Mouse (Mus musculus) heart, postnatal 25 days (tissue): ENCODE data around the gene Gatad2b. TPM values are rescaled to one million over a fixed set of nuclear protein-coding genes. Genes with fewer than 3 reads are reported as not detected.

ENCODE experiments used
- DNase-seq: peaks from one replicate; pipeline ENCODE4 v3.0.0; 2022; ENCODE audit warnings: low spot score
- intact Hi-C: fragments of 180-260 bp; cut with DNase I; formaldehyde crosslinking; loops from one replicate; pipeline ENCODE4 v1.15.1; 2025
- total RNA-seq, 2 experiments: library from RNA; stranded (reverse); gene quantifications; 2 replicates each; pipeline ENCODE4 v1.2.3; 2021

Gatad2b gene
- total RNA-seq, 2 experiments from 2014 or later: 42.8 to 43.6 TPM

DNA sequence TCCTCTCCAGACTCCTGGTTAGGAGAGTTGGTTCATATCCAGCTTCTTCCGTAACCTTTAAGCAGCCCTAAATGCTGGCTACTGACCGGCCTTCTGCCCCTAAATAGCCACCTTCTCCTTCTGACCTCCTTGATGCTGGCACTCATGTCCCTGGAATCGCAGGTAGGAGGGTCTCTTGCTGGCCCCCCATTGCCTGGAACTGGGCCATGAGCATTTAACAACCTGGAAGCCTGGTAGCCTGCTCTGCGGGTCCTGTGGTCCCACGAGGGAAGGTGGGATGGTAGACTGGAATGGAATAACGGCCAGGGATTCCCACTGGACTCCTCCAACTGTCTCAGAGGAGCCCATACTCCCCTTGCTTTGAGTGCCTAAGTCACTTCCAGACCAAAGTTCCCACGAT is 78.9 kb downstream of the Gatad2b start:
- intact Hi-C loops: loop anchor here (2.0 kb wide), 1 partner anchor 107 kb away; the partner anchor contains the start of gene Dennd4b
- no peak for DNase-seq

DNA sequence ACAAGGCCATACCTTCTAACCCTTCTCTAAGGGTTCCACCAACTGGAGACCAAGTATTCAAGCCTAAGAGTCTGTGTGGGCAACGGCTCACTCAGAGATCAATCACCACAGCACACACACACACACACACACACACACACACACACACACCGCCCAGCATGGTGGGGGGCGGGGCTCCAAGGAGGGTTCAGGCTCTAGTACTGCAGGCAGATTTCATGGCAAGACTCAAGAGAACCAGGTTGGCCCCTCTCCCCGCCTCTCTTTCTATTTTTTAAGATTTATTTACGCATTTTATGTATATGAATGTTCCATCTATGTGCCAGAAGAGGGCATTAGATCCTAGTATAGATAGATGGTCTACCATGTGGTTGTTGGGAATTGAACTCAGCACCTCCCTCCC is 79.8 kb downstream of the Gatad2b start:
- intact Hi-C loops: loop anchor here (1.0 to 2.0 kb wide), 3 partner anchors 83 to 153 kb away; partner anchors contain the start of gene Dennd4b

DNA sequence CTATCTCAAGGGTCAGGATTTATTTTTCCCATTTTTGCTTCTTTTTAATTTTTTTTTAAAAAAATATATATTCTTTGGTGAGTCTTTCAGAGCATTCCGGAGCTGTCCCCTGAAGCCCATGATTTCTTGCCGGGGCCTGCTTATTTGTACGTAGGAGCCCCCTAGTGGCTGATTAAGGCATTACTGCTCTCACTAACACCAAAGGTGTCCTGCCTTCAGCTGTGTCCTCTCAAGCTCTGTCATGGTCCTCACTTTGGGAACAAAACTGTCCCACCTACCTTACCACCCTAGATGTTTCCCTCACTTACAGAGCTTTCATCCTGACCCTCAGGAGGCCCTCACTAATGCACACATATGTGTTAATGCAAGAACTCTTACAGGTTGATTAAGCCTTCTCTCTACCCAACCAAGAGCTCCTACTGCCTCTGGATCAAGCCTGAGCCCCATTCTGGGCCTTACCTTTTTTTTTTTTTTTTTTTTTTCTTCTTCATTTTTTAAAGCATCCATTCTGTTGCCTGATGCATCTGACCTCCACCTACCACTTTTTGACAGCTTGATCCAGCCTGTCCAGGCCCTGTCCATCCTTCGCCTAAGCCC is 80.6 kb downstream of the Gatad2b start:
- intact Hi-C loops: loop anchor here (1.0 to 2.0 kb wide), 3 partner anchors 83 to 153 kb away; partner anchors contain the start of gene Dennd4b
- peak; percentile 38 for DNase-seq

More for the DNA sequence above, 79.8 kb downstream of the Gatad2b start:
- DNase-seq: no peak

- DNase-seq: no peak
- intact Hi-C loops: no loop called here
These were observed 81.4 kb downstream of the Gatad2b start for GRCm38 (mm10) chr3:90374368-90374767.

- no peak for DNase-seq
- intact Hi-C loops: no loop called here
These were observed 82.7 kb downstream of the Gatad2b start for GRCm38 (mm10) chr3:90375562-90376246.

DNA sequence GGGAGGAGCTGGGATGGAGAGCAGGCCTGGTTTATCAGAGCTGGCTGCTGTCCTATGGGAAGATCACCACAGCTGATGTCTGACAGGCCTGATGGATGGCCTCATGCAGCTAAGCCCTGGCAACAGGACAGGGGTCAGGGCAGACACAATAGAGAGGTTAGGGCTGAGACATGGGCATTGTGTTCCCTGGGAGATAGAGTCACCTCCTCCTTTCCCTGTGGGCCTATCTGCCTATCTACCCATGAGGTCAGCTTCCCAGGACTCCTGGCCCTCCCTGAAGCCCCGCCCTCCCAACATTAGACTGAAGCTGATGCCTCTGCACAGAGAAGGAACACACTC is 83.2 kb downstream of the Gatad2b start:
- DNase-seq: no peak
- intact Hi-C loops: no loop called here

DNA sequence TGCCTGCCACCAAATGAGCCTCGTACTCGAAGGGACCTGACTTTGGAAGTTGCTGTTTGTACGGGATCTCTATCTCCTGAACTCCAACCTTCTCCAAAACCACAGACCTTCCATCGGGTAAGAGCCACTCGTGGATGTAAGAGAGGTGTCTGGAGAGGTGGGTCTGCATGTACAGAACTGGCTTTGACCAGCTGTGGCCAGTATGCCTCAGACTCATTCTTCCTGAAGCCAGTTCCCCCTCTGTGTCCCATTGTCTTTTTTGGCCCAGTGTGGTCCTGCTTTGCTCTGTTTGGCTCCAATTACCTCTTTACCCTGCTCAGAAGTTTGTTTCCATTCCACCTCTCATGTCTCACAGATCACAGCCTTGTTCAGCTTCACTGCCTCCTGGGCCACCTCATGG is 85.5 kb downstream of the Gatad2b start:
- no peak for DNase-seq
- intact Hi-C loops: no loop called here

DNA sequence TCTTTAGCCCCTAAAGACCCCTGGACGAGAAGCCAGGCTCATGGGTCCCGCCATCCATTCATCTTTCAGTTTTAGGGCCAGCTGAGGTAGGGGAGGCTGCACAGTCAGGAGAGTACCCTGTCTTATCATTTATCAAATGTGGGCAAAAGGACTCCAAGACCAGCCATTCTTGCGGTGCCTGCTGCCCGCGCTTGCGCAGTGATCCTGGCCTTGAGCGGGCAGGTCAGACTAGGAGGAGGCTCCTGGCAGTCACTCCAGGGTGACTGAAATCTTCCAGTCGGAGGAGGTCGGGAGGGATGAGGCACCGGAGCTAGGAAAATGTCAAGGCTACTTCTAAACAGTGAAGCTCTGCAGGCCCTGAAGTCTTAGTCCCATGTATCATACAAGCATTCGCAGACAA is 88.7 kb downstream of the Gatad2b start:
- intact Hi-C loops: no loop called here
- no peak for DNase-seq

DNA sequence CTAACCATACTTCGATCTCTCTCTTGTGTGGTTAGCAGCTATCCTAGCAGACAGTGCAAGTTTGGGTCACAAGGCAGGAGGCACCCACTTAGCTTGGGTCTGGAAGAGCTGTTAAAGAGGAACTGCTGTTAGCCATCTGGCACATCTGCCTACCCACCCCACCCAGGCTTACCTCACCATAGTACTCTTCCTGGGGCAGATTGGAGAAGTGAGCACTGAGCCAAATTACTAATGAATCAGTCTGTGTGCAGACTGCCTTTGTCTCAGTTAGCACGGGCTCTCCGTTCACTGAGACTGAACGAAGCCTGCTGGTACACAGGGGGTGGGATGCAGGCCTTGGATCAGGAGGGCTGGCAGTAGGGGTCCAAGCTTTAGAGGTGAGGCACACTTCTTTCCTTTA is 90.7 kb downstream of the Gatad2b start:
- intact Hi-C loops: no loop called here
- DNase-seq: no peak

DNA sequence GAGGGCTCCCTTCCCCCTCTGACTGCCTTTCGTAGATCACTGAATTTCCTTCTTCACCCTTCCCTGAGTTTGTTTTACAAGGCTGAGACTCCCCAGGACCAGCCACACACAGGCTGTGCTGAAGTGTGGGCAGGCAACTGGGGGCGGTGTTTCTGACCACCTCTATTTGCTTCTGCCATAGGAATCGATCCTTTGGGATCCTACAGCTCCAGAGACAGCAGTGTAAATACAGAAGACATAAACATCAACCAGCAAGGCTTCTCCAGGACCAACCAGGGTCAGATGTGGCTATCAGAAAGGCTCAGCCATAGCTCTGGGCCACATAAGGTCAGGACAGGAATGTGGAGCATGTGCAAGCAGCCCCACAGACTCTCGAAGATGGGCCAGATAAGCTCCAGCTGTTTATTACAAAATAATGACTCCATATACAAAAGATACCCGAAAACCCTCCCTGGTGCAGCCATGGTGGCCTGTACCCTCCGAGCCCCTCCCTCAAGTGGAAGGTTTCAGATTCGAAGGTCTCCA is 91.9 kb downstream of the Gatad2b start:
- DNase-seq: no peak
- intact Hi-C loops: no loop called here

- intact Hi-C loops: no loop called here
These were observed 93.8 kb downstream of the Gatad2b start for GRCm38 (mm10) chr3:90386817-90387216.

GRCm38 (mm10) chr3:90387483-90387882 is 94.5 kb downstream of the Gatad2b start:
- no peak for DNase-seq
- intact Hi-C loops: no loop called here

More at GRCm38 (mm10) chr3:90386817-90387216, 93.8 kb downstream of the Gatad2b start:
- no peak for DNase-seq

GRCm38 (mm10) chr3:90388192-90388591 is 95.2 kb downstream of the Gatad2b start:
- no peak for DNase-seq
- intact Hi-C loops: no loop called here

DNA sequence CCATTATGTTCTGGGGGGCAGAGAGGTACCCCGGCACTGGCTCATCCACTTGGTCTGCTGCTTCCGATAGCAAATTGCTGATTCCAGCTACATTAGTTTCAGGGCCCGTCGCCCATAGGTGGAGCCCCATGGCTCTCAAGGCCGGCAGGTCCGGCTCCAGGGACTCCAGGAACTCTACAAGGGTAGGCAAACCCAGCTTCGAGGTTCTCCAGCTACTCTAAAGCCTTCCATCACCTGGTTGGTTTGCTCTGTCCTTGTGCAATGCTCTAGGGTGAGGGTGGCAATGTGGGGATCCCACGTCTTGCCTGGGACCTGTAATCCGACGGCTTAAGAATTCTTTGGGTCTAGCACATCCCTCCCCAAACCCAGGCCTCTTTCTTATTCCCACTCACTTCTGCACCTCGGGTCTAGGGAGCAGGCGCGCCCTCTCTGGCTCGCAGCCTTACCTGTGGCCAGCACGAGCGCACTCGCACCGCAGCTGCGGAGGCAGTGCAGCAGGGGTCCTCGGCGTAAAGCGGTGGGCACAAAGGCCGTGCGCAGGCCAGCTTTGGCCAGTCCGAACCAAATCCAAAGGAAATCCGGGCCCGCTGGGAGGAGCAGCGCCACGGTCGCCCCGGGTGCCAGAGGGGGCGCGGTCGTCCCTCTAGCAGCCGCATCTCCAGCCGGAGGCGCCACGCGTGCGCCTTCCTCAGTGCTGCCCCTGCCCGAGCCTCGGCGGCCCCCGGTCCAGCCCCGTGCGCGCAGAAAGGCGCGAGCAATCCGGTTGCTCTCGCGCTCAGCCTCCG is 95.9 kb downstream of the Gatad2b start:
- intact Hi-C loops: no loop called here
- DNase-seq: peak; percentile 10

GRCm38 (mm10) chr3:90389511-90390490 is 96.8 kb downstream of the Gatad2b start, which contains the start of gene Slc27a3:
Slc27a3 (minus strand) TSS chr3:90389938.
- DNase-seq: peak; percentile 9
- intact Hi-C loops: no loop called here

- DNase-seq: no peak
- intact Hi-C loops: no loop called here
These were observed 98.0 kb downstream of the Gatad2b start for GRCm38 (mm10) chr3:90391004-90391403.

GRCm38 (mm10) chr3:90391941-90392340 is 99.0 kb downstream of the Gatad2b start:
- intact Hi-C loops: no loop called here
- no peak for DNase-seq

- DNase-seq: no peak
- intact Hi-C loops: no loop called here
These were observed 99.7 kb downstream of the Gatad2b start for GRCm38 (mm10) chr3:90392661-90393060.

GRCm38 (mm10) chr3:90395629-90396028 is 102.7 kb downstream of the Gatad2b start:
- DNase-seq: no peak
- intact Hi-C loops: no loop called here
